Mouse (Mus musculus) effector memory CD4-positive, alpha-beta T cell, adult 7 months (primary cell): ENCODE results near the gene Btbd10. TPM values are rescaled to one million over a fixed set of nuclear protein-coding genes. Genes with fewer than 3 reads are reported as not detected.

ENCODE experiments used
- polyA plus RNA-seq: library from polyadenylated mRNA; unstranded; fragments of 100-300 nt; shearing (Covaris generic); gene quantifications from one replicate; pipeline ENCODE4 v1.2.1, GENCODE M21; 2017

Gene Btbd10
- polyA plus RNA-seq = 17.0 TPM

GRCm38 (mm10) chr7:113368746-113369619 lies at the start of gene Btbd10:
Btbd10 (minus strand) TSS chr7:113369392.

GRCm38 (mm10) chr7:113388470-113388869 lies 19.3 kb upstream of the Btbd10 start, which contains the start of gene Pth:
Pth (minus strand) TSS chr7:113388570.

Other genes starting within 250 kb of the Btbd10 start
- gene Arntl, start 161.9 kb downstream of the Btbd10 start, polyA plus RNA-seq = 61.7 TPM
- not detected for gene Pth, start 19.2 kb upstream of the Btbd10 start, polyA plus RNA-seq
- gene Far1, start 144.4 kb upstream of the Btbd10 start, polyA plus RNA-seq = 51.5 TPM